Mouse (Mus musculus) kidney, adult 18-20 months (tissue): Measurements from ENCODE around the gene Gpr162.
"Not testable (repeated sequence)": the region's sequence is repeated elsewhere in the genome, so short reads cannot be mapped to it uniquely, and the experiment has no call there.

Experiments
- DNase-seq: peaks from one replicate; pipeline ENCODE4 v3.0.0; 2021

Gpr162 gene

DNA sequence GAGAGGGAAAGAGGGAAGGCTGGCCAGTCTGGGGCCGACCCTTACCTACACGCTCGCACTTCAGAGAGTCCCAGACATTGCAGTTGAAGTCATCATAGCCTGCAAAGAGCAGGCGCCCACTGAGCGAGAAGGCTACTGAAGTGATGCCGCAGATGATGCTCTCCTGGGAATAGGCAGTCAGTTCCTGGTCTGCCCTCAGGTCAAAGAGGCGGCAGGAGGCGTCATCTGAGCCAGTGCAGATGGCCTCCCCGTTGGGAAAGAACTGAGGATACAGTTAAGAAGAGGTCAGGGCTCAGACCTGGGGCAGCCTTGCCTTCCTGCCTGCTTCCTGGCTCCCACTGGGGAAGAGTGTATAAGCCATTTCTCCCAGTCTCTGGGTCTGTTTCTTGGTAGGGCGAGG is 28.3 kb downstream of the Gpr162 start:
- DNase-seq: no peak

DNA sequence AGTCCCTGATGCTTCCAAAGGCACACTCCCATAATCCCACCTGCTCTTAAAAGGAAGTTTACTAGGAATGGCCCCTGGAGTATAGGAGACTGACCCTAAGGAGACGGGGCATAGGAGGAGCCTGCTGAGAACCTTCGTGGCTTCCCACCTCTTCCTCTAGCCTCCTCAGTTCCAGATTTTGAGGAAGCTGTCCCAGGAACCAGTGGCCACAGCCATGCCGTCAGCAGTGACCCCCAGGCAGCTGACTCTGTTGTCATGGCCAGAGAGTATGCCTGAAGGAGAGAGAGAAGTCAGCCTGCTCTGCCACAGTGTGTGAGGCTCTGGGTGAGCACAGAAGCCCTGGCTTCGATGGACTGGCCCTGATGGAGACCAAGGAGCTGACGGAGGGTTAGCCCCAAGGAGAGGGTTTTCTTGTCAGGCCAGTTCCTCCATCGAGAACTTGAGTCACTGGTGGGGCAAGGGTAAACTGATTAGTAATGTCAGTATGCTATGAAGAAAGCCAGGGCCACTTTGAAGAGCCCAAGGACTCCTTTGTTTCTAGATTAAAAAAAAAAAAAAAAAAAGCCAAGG is 29.2 kb downstream of the Gpr162 start:
- no peak for DNase-seq

DNA sequence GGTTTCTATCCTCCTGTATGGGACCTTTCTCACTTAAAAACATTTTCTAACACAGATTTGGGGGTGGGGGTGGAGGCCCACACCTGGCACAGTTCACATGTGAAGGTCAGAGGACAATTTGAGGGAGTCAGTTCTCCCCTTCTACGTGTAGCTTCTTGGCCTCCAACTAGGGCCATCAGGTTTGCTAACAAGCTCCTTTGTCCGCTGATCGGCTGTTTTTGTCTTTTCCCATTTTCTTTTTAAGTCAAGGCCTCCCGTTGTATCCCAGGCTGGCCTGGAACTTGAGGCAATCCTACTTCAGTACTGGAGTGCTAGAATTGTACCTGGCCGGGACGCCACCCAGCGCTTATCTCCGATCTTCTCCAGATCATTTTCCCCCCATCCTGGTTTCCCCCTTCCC is 32.1 kb downstream of the Gpr162 start:
- DNase-seq: no peak

DNA sequence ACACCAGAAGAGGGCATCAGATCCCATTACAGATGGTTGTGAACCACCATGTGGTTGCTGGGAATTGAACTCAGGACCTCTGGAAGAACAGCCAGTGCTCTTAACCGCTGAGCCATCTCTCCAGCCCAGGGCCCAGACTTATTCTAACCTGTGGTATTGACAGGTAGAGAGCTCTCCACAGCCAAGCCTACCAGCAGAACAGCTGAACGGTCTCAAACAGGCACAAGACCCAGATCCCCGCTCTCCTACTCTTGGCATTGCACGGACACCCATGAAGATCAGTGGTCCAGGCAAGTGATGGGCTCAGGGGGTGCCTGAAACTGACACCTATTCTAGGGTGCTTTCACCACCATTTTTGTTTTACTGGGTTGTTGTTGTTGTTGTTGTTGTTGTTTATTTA is 32.6 kb downstream of the Gpr162 start:
- DNase-seq: not testable (repeated sequence)

DNA sequence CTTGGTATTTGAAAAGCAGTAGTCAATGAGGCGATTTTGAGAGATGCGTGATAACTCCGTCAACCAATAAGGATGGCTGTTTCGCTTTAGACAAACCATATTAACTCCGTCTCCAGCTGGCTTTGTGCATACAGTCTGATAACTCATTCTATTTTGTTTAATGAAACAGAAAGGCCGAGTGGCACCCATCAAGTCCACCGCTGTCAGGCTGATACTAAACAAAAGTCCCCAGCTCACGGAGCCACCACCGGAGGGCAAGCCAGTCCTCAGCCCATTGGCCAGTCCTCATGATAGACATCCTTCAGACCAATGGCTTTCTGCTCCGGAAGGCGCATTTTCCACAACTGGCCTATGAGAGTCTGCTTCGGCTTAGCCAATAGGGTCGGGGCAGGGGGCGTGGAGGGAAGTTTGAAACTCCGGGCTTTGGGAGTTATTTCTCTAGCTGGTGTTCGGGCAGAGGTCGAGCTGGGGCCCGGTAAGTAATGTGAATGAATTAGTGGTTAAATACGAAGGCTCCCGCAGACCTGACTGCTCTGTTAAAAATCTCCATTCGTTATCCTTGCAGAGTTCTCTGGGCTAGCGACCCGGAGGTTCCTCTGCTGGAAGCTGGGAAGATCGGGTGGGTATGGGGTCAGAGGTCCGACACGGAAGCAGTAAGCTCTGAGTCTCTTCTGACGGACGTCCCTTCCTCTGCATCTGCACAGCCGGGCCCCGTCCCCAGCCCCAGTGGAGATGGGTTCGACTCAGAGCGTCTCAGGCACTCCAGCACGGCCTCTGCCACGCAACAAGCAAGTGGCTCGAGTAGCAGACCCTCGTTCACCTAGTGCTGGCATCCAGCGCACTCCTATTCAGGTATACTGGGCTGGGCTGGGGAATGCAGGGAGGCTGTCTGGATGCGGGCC is 33.7 kb downstream of the Gpr162 start:
- peak; percentile 92 for DNase-seq

DNA sequence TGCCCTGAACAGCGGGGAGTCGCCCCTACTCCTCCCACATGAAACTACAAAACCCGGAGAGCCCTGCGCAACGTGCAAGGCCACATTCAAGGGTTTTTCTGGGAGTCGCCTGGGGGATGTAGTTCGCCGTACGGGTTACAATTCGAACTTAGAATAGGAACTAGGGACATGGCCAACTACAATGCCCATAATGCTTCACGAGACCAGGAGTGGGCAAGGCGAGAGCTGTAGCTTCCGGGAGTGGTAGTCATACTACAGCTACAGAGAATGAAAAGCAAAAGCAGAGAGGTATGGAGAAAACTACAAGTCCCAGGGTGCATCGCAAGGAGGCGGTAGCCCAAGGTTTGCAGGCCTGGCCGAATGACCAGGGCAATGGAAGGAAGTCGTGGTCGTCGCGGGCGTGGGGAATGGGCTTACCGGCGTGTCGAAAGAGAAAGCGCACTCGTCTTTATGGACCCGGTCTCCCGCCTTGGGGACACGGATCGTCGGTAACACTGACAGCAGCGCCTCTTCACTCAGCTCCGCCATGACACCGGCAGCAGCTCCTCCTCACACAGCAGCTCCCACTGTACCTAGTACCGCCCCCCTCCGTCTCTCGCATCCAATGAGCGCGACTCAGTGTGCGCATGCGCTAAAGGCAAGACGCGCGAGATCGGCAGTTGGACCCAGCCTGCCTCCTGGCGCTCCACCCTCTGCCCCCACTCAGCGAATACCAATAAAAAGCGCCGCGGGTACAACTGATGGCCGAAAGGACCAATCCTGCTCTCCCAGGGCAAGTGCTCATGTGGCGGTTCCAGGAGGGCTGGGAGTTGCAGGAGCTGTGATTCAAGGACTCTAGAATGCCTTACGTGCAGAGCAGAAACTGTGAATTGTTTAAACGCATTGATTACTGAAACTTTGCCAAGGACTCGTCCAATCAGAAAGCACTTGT is 34.6 kb downstream of the Gpr162 start, which contains the start of the genes Usp5 and Cdca3:
Usp5 (minus strand) TSS at position 617 of the 931 bp plus-strand sequence.
Cdca3 (plus strand) TSS at position 680 of the 931 bp plus-strand sequence.
- peak; percentile 98 for DNase-seq

DNA sequence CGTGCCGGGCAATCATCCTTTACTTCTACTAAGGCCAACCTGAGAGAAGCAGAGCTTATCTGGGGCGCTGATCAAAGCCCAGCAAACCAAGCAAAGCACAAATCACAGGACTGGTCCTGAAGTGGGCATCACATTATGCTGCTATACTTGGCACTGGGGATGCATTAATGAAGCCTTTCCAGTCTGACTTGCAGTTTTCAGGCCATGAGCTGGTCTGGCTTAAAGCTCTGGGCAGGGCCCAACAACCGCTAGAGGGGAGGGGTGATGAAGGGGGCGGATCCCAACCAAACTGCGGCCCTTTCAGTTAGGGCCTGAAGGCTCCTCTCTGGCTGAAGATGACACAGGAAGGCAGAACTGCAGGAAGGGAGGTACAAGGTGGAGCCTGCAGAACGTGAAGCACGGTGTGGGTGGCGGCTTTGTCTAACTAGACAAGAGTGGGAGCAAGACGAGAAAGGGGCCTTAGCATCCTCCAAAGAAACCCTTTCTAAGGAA is 35.6 kb downstream of the Gpr162 start:
- peak; percentile 49 for DNase-seq

DNA sequence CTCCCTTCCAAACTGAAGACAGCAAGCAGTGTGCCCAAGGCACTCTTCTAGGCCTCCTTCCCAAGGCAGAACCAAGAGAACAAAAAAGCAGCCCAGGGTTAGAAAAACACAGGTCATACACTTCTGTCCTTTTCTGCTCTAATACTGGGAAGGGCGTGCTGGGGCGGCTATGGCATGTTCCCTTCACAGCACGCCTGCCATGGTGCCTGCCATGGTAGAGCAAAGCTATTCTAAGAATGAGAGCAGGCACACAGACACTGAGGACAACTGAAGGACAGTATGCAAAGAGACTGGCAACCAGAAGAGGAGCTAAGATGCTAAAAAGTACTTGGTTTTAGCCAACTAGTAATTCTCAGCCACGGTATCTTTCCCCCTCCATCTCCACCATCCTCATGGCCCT is 41.7 kb downstream of the Gpr162 start:
- DNase-seq: no peak

DNA sequence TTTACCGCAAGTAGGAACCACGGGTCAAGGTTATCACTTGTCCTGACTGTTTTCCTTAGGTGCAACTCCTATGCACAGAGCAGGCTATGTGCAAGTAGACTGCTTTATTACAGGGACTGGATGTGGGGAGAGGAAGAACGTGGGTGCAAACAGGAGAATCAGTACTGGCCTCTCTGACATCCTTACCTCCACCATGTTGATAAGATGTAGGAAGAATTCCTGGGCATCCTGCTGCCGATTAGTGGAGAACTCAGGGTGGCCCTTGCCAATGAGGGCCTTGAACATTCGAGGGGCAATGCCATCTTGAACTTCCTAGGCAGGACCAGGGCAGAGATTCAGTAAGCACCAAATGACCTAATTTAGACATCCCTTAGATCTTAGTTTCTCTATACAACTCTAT is 42.9 kb downstream of the Gpr162 start:
- no peak for DNase-seq

DNA sequence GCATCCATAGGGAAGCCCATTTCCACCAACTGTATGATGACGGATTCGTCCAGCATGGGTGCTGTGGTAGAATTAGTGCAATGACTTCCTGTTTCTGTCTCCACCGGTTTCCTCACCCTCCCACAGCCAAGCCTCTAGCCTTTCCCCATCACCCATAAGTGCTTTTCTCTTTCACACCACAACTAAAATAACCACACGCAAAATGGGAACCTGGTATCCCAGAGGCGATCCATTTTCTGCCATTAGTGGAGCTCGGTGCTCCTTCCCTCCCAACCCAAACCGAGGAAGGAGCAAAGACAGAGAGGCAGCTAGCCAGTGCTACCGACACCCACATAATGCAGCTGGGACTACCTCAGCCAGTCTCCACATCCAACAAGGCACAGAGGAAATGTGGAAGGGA is 45.8 kb downstream of the Gpr162 start:
- no peak for DNase-seq

DNA sequence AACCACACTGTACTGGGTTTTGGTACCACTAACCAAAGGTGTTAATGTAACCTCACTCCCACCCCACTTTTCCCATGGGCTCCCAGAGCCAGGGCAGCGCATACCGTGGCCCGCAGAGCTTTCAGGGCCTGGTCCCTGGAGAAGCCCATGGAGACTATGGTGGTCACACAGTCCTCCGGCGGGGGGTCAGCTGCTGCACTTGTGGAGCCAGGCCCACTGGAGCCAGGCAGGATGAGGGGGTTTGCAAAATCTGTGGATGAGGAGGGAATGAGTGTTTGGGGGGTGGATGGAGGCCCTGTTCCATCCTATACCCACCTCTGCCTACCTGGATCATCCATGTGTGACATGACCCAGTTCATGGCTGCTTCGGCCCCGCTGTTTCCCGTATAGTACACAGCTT is 46.2 kb downstream of the Gpr162 start:
- no peak for DNase-seq

DNA sequence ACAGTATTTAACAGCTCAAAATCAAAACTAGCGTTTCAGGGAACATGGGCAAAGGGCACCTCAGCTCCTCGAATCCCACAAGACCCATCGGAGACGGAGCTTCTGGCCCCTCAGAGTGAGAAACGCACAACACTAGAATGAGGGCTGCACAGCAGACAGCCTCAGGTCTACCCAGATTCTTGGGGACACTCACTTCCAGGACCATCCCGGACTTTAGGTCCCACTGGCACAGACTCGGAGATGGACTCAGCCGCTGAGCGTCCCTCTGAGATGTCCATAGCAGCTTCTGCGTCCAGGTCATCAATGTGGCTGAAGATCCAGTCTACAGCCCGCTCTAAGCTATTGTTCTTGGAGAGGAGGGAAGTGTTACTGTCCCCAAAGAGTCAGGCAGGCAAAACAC is 46.7 kb downstream of the Gpr162 start:
- DNase-seq: no peak

DNA sequence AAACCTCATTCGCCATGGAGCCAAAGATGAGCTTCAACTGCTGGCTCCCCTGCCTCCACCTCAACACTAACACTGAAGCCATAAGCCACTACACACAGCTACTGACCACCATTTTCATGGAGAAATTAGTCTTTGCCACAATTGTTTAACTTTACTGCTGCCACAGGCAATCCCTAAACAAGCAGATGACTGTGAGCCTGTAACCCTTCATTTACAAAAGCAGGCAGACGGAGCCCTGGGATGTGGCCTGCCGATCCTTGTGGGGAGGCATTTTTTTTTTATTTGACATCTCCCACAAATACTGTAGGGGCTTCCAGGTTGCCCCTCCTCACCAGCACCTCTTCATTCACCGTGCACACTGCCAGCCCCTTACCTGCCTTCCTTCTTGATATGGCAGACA is 47.2 kb downstream of the Gpr162 start:
- DNase-seq: no peak

DNA sequence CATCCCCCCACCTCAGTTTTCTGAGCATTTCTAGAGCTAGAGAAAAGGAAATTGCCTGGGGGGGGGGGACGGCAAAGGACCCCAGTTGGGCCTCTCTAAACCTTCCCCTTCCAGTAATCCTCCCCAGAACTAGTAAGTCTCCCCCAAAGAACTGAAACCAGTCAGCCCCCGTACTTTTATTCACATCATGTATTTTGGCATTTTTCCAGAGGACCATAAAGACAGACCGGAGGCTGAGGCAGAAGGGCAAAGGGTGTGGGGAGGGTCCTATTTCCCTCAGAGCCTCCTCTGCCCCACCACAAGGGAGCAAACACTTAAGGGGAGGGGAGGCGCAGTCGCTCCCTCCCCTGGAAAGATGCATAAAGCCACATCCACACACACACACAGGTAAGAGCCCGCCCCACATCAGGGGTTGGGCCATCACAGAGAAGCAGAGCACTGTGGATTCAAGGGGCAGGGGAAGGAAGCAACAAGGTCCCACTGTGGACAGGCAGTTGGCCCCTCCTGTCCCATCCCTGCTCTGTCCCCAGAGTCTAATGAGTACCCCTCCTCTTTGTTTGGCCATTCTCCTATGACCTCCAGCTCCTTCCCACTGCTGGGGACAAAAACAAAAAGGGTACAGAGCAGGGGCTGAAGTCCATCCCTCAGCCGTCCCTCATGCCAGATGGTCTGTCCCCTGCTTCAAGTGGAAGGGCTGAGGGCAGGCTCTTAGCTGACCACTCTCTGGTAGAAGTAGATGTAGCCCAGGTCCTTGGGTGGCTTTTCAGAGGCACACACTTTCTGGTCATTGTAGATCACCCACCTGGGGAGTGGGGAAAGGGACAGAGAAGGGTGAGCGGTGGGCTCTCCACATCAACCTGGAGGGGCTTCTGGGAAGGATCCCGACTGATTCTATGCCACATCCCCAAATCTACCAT is 48.7 kb downstream of the Gpr162 start:
- no peak for DNase-seq

DNA sequence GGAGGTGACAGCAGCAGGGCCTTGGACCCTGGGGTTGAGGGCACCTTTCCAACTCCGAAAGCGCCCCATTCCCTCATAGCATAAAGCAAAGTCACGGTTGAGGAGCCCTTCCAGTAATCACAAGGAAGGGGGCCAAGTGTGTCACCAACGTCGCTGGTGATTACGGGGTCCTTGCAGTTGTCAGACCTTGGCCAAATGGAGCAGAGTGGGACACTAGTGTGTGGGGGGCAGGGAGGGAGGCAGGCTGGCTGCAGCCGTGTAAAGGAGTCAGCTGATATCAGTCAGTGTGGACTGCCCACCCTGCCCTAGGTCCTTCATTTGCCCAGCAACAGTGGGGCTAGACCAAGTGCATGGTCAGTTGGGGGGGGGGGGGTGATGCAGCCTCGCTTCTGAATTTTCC is 49.3 kb downstream of the Gpr162 start:
- DNase-seq: no peak

DNA sequence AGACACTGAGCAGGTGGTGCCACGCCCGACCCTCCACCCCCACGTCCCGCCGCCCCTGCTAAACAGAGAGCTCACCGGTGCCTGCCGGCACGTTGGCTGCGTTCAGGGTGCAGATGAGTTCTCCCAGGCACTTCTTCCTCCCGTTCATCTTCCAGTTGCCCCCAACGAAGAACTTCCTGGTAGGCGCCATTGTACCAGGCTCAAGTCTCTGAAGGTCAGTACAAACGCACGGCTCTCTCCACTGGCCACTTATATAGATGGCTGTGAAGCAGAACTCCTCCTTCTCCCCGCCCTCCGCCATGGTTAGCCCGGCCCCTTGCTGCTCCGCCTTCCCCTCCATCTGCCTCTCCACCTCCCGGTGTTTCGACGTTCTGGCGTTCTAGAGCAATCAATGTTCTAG is 49.9 kb downstream of the Gpr162 start, which contains the start of gene Tpi1:
Tpi1 (minus strand) TSS at position 364 of the 400 bp plus-strand sequence.
- DNase-seq: peak; percentile 93

DNA sequence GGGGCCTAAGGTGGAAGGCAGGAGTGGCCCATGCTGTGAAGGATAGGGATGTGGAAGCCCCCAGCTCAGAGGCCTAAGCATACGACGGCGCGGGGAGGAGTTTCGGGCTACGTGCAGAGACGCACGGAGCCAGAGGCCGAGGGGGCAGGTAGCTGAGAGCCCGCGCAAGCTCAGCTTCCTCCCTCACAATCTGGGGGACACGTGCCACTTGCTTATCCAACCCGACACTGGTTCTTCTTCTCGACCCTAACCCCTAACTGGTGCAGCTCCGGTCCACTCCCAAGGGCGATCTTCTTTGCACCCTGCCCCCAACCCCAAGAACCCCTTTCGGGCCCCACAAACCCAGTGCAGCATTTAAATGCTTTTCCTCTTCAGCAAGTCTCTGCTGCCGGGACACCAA is 50.3 kb downstream of the Gpr162 start:
- peak; percentile 67 for DNase-seq

DNA sequence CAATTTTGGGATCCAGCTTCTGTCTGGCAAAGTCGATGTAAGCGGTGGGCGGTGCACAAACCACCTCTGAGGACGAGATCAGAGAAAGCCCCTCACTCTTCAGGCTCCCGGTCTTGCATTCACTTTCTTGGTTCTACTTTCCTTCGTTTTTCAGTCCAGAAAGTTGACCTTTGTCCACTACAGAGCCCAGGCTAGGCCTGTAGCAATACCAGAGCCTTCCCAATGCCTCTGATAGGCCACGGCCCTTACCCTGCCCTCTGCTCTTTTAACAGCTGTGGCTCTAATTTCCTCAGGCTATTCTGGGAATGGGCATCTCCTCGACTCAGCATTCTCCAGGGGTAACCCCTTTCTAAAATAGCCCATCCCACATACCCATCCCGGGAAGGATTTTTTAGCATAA is 50.9 kb downstream of the Gpr162 start:
- no peak for DNase-seq

DNA sequence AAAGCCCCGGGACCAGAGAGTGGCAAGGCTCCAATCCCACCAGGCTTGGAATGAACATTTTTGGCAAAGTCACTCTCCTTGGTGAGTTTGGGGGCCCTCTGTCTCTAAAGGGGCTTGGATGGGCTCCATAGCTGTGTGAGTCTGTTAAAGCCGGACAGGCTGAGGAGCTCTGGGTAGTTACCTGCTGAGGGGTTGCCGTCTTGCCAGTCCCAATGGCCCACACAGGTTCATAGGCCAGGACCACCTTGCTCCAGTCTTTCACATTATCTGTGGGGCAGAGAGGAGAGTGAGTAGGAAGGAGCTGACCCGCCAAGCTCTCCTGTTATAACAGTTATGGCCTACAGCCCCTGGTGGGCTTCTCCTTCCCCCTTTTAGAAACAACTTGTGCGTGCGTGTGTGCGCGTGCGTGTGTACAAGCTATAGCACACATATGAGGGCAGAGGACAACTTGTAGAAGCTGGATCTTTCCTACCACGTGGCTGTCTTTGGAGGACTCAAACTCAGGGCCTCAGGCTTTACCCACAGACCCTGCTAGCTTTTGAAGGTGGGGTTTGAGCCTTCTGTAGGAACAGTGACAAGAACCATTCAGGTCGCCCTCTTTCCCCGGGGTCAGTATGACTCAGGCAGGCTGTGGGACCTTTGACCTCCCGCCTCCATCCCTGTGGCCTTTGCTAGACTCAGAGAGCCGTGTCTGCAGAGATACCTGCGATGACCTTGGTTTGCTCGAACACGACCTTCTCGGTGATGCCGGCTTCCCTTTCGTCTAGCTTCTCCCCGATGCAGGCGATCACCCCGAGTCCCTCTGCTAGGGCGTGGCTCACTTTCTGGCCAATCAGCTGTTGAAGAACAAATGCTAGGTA is 51.9 kb downstream of the Gpr162 start:
- peak; percentile 29 for DNase-seq

DNA sequence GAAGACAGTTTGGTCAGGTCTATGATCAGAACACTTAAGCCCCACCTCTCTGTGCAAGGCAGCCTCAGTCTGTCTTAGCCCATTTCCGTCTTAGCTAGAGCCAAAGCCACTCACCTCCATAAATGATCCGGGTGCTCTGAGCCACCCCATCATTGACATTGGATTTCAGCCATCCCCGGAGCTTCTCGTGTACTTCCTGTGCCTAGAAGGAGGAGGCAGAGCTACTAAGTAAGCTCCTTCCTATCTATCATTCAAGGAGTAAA is 52.4 kb downstream of the Gpr162 start:
- no peak for DNase-seq
